Mouse (Mus musculus) leukemia stem cell, adult 10-12 weeks (primary cell): ENCODE data around the gene Insm1. TPM values are rescaled to one million over a fixed set of nuclear protein-coding genes. Genes with fewer than 3 reads are reported as not detected.

Source experiments
- polyA plus RNA-seq: library from polyadenylated mRNA; stranded (reverse); fragments of >175 nt; gene quantifications from 2 replicates; pipeline ENCODE4 v1.2.3, GENCODE M21; 2012; ENCODE audit warnings: low replicate concordance

Insm1 gene
- polyA plus RNA-seq, result 0.22 and 0.30 TPM in 2 replicates

DNA sequence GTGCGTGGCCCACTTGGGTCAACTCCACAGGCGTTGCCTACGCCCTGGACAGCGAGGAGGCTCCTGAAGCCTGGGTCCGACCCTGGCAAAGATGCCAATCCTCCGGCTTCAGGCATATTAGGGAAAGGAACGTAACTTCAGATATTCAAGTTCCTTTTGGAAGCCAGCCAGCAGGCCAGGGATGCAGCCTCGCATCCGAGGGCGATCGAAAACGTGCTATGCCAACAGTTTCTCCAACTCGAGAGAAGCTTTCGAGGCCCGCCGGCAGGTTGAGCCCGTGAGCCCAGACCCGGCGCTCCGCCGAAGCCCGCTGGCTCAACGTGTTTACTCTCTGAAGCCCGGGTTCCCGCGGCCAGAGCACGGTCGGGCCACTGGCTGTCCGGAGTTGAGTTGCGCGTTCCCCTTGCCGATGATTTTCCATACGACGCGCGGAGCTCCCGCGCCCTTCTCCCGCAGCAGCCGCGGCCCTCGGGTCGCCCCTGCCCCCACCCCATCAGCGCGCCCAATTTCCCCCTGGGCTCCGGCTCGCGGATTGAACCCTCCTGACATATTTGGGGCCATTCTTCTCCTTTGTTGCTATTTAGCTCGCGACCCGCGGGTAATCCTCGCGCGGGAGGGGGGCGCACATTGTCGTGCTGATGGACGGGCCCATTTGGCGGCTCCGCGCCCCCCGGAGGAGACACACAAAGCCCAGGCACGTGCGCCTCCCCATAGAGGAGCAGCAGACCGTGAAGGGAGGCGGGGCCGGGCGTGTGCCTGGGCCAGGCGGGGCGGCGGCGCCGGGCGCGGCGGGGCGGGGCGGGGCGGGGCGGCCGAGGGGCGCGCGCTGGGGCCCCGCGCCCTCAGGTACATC is at the start of gene Insm1:
Insm1 (plus strand) TSS at position 846 of the 853 bp plus-strand sequence.

